1 mouse cellular context compared by ENCODE assay signal in the genomic region with DNA sequence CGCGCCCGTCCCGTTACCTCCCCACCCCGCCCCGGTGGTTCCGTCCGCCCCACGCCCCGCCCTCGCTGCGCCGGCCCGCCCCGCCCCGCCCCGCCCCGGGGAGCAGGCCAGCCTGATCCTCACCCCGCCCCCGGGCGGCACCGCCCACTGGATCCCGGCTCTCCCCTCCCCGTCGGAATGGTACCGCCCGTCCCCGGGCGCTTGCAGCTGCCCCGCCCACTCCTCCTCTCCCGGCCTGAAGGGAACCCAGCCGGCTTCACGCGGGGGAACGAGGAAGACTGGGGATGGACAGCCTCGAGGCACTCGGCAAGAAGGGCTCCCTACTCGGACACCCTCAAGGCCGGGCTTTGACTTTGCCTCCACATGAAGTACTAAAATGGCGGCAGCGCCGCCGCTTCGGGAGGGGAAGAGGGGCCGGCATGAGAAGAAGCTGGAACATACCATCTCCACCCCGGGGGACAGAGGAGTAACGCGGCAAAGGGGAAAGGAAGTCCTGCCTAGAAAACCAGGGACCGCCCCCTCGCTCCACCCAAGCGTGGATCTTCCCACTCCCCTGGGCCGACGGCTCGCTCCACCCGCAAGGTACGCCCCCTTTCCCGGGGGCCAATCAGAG.
TF ChIP-seq lines count a peak whose summit lies in the region.

No protein-coding gene starts in this region.

TF ChIP-seq in CH12.LX, 34 proteins besides CTCF, POLR2A, EP300 and RAD21:
- TF ChIP-seq IRF4 (IDR thresholded peaks at IDR 0.05; ENCODE audit: low read depth, low read length) (peak; percentile 78), NELFE (IDR thresholded peaks at IDR 0.05; ENCODE audit: low read depth, low read length) (peak; percentile 73), ZC3H11A (IDR thresholded peaks at IDR 0.05; ENCODE audit: low read depth, low read length) (no peak), ZNF384 (IDR thresholded peaks at IDR 0.05; ENCODE audit: low read depth, low read length) (no peak), JUN (IDR thresholded peaks at IDR 0.05; ENCODE audit: insufficient read depth, low read depth, low read length) (no peak), SMC3 (IDR thresholded peaks at IDR 0.05; ENCODE audit: low read depth, low read length) (no peak), POLR2AphosphoS2 (IDR thresholded peaks at IDR 0.05; ENCODE audit: low read depth, low read length) (peak; percentile 92), MAZ (IDR thresholded peaks at IDR 0.05; ENCODE audit: low read depth, low read length) (peak; percentile 89), ZKSCAN1 (IDR thresholded peaks at IDR 0.05; ENCODE audit: borderline replicate concordance, low read depth, low read length) (no peak), ELF1 (IDR thresholded peaks at IDR 0.05; ENCODE audit: low read depth, low read length) (peak; percentile 85), ETS1 (conservative IDR thresholded peaks at IDR 0.05; ENCODE audit: low read depth, low read length) (peak; percentile 51), HCFC1 (IDR thresholded peaks at IDR 0.05; ENCODE audit: low read depth, low read length) (peak; percentile 66), SIN3A (IDR thresholded peaks at IDR 0.05; ENCODE audit: low read length) (peak; percentile 71), E2F4 (IDR thresholded peaks at IDR 0.05; ENCODE audit: insufficient replicate concordance, low read depth, low read length) (peak; percentile 86; the same call in 1 of the 2 replicates), GABPA (IDR thresholded peaks at IDR 0.05; ENCODE audit: insufficient replicate concordance, low read depth, low read length) (no peak), MXI1 (IDR thresholded peaks at IDR 0.05; ENCODE audit: low read depth, low read length) (no peak; the same call in 1 of the 2 replicates), NRF1 (IDR thresholded peaks at IDR 0.05; ENCODE audit: low read depth, low read length) (peak; percentile 60), UBTF (IDR thresholded peaks at IDR 0.05; ENCODE audit: low read depth, low read length) (no peak; the same call in 1 of the 2 replicates), TCF12 (IDR thresholded peaks at IDR 0.05; ENCODE audit: low read depth, low read length) (peak; percentile 63; the same call in 1 of the 2 replicates), RCOR1 (conservative IDR thresholded peaks at IDR 0.05; ENCODE audit: low read depth, low read length) (no peak), KAT2A (IDR thresholded peaks at IDR 0.05; ENCODE audit: insufficient replicate concordance, low read length) (0 out of 2 replicates have a peak, but pooled peaks have one; percentile 33), MEF2A (IDR thresholded peaks at IDR 0.05; ENCODE audit: borderline replicate concordance, low read depth, low read length) (no peak; the same call in 1 of the 2 replicates), BHLHE40 (IDR thresholded peaks at IDR 0.05; ENCODE audit: low read depth, low read length) (peak; percentile 23; the same call in 1 of the 2 replicates), USF2 (conservative IDR thresholded peaks at IDR 0.05; ENCODE audit: low read depth, low read length) (no peak), MAX (IDR thresholded peaks at IDR 0.05; ENCODE audit: low read length) (peak; percentile 83), USF1 (IDR thresholded peaks at IDR 0.05; ENCODE audit: low read depth, low read length) (no peak), ZMIZ1 (IDR thresholded peaks at IDR 0.05; ENCODE audit: low read depth, low read length) (peak; percentile 76), CHD2 (IDR thresholded peaks at IDR 0.05; ENCODE audit: low read length) (peak; percentile 58), CHD1 (IDR thresholded peaks at IDR 0.05; ENCODE audit: low read depth, low read length) (peak; percentile 96), MYC (IDR thresholded peaks at IDR 0.05; ENCODE audit: low read depth, low read length) (peak; percentile 79; the same call in 1 of the 2 replicates), TBP (conservative IDR thresholded peaks at IDR 0.05; ENCODE audit: low read depth, low read length) (peak; percentile 57; the same call in 1 of the 2 replicates), MAFK (IDR thresholded peaks at IDR 0.05; ENCODE audit: insufficient replicate concordance, low read length) (no peak), PAX5 (IDR thresholded peaks at IDR 0.05; ENCODE audit: low read length) (no peak), JUND (conservative IDR thresholded peaks at IDR 0.05; ENCODE audit: low read depth, low read length) (no peak)
